Mouse (Mus musculus) neural tube, embryonic 15.5 days (tissue): Measurements from ENCODE around the gene Fubp3. TPM values are rescaled to one million over a fixed set of nuclear protein-coding genes. Genes with fewer than 3 reads are reported as not detected.
A peak's percentile ranks its signal among the peaks of the same experiment; 100 is the strongest.
"Not testable (repeated sequence)": the region's sequence is repeated elsewhere in the genome, so short reads cannot be mapped to it uniquely, and the experiment has no call there.

Experiments used
- ATAC-seq: fragments of 200-750 bp; cut with Nextera tagmentation; 2 replicates; pipeline ENCODE4 v1.8.0; 2017; ENCODE audit warnings: mild to moderate bottlenecking, moderate TSS enrichment, moderate library complexity; ENCODE audit not compliant: low FRiP score
- H3K27ac ChIP-seq: fragments of 300-500 bp; sonication (generic); replicated peaks from 2 replicates; pipeline ENCODE4 v1.5.1; 2015; ENCODE audit warnings: mild to moderate bottlenecking, inconsistent platforms
- H3K27me3 ChIP-seq: fragments of 300-500 bp; sonication (generic); replicated peaks from 2 replicates; pipeline ENCODE4 v1.6.1; 2015; ENCODE audit warnings: inconsistent platforms
- H3K36me3 ChIP-seq: fragments of 300-500 bp; sonication (generic); 2 replicates; pipeline ENCODE4 v1.6.1; 2015; ENCODE audit warnings: inconsistent platforms
- H3K4me1 ChIP-seq: fragments of 300-500 bp; sonication (generic); 2 replicates; pipeline ENCODE4 v1.6.1; 2015; ENCODE audit warnings: inconsistent platforms
- H3K4me2 ChIP-seq: fragments of 300-500 bp; sonication (generic); 2 replicates; pipeline ENCODE4 v1.6.1; 2015; ENCODE audit warnings: inconsistent platforms, mild to moderate bottlenecking, moderate library complexity
- H3K4me3 ChIP-seq: fragments of 300-500 bp; sonication (generic); replicated peaks from 2 replicates; pipeline ENCODE4 v1.5.1; 2015; ENCODE audit warnings: mild to moderate bottlenecking, inconsistent platforms
- H3K9ac ChIP-seq: fragments of 300-500 bp; sonication (generic); replicated peaks from 2 replicates; pipeline ENCODE4 v1.6.1; 2015; ENCODE audit warnings: mild to moderate bottlenecking, inconsistent platforms
- H3K9me3 ChIP-seq: fragments of 300-500 bp; sonication (generic); replicated peaks from 2 replicates; pipeline ENCODE4 v1.6.1; 2016; ENCODE audit warnings: inconsistent platforms
- WGBS: fragments of 180-500 bp; shearing (Covaris S2); methylation state at CpG from one replicate; pipeline ENCODE4 v1.1.7; 2015; ENCODE audit warnings: mixed read lengths; 5-methylcytosine and 5-hydroxymethylcytosine counted together
- polyA plus RNA-seq: library from polyadenylated mRNA; unstranded; fragments of >200 nt; fragmentation: Nextera tagmentation; extraction: Ambion mirVana; gene quantifications from 2 replicates; pipeline ENCODE4 v1.2.1, GENCODE M21; 2015

Gene Fubp3
- polyA plus RNA-seq = 44.9 and 51.3 TPM in 2 replicates

GRCm38 (mm10) chr2:31572051-31572914 lies at the start of gene Fubp3:
TSS of gene Fubp3 (plus strand) at chr2:31572651.
- Histone ChIP-seq H3K4me3 (peak within 1 kb of the TSS; percentile 100), H3K9ac (peak within 1 kb of the TSS; percentile 98), H3K4me1 (peaks cover 20% of the 10 kb centered on the region), H3K4me2 (peak within 1 kb of the TSS; percentile 95), H3K27me3 (peaks cover 19% of the 10 kb centered on the region), H3K27ac (peak within 1 kb of the TSS; percentile 90), H3K36me3 (0 out of 2 replicates have a peak, but pooled peaks cover 2% of the 10 kb centered on the region), H3K9me3 (no peaks in the 10 kb centered on the region)
- WGBS = under 1% methylated on average over 49 of the region's 51 CpGs
- ATAC-seq = peak; percentile 99

DNA sequence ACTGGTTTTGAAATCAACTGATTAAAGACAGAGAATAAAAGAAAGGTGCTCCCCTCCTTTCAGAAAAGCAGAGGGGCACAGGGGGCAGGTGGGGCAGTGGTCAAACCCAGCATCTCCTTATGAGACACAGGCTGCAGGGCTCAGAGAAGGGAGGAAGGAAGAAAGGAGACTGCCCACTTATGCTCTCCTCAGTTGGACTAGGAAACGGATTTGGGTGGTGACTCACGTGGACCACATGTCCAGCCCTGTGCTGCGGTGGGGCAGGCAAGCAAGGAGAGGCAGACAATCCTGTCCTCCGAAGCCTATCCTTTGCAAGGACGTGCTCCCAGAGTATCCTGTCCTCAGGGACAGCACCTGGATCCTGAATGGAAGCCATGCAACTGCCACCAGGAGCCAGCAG lies 47.8 kb upstream of the Fubp3 start:
- Histone ChIP-seq H3K4me1 (0 out of 2 replicates have a peak, but pooled peaks cover 6% of the 10 kb centered on the region), H3K36me3 (no peaks in the 10 kb centered on the region), H3K9ac (no peak overlapping the region), H3K27me3 (peaks cover 39% of the 10 kb centered on the region), H3K9me3 (no peaks in the 10 kb centered on the region), H3K27ac (no peak overlapping the region), H3K4me3 (no peak overlapping the region), H3K4me2 (no peak overlapping the region)
- 89% methylated on average over 5 of the region's 5 CpGs for WGBS
- ATAC-seq = no peak

GRCm38 (mm10) chr2:31525778-31526177 lies 46.7 kb upstream of the Fubp3 start:
- no peaks in the 10 kb centered on the region for H3K4me1 ChIP-seq
- no peaks in the 10 kb centered on the region for H3K9me3 ChIP-seq
- no peak overlapping the region for H3K4me2 ChIP-seq
- H3K27me3 ChIP-seq = peaks cover 39% of the 10 kb centered on the region
- WGBS = 28% methylated on average over 10 of the region's 10 CpGs
- H3K4me3 ChIP-seq = no peak overlapping the region
- no peak overlapping the region for H3K9ac ChIP-seq
- no peak overlapping the region for H3K27ac ChIP-seq
- H3K36me3 ChIP-seq = no peaks in the 10 kb centered on the region
- no peak for ATAC-seq

- Histone ChIP-seq H3K27ac (no peak overlapping the region), H3K4me2 (no peak overlapping the region), H3K4me1 (no peaks in the 10 kb centered on the region), H3K4me3 (no peak overlapping the region), H3K27me3 (peaks cover 24% of the 10 kb centered on the region), H3K9me3 (no peaks in the 10 kb centered on the region), H3K36me3 (no peaks in the 10 kb centered on the region), H3K9ac (no peak overlapping the region)
- WGBS = 62% methylated on average over 5 of the region's 5 CpGs
- ATAC-seq = no peak
Measured at GRCm38 (mm10) chr2:31530201-31530600, 42.2 kb upstream of the Fubp3 start.

- Histone ChIP-seq H3K4me1 (no peaks in the 10 kb centered on the region), H3K27ac (no peak overlapping the region), H3K9ac (no peak overlapping the region), H3K4me2 (no peak overlapping the region), H3K9me3 (no peaks in the 10 kb centered on the region), H3K4me3 (no peak overlapping the region), H3K27me3 (peaks cover 8% of the 10 kb centered on the region; the same call in 1 of the 2 replicates), H3K36me3 (no peaks in the 10 kb centered on the region)
- WGBS = 51% methylated on average over 5 of the region's 5 CpGs
- no peak for ATAC-seq
Measured at GRCm38 (mm10) chr2:31537054-31537453, 35.4 kb upstream of the Fubp3 start.

GRCm38 (mm10) chr2:31538745-31539144 lies 33.7 kb upstream of the Fubp3 start:
- no peak for ATAC-seq
- Histone ChIP-seq H3K4me2 (no peak overlapping the region), H3K4me3 (no peak overlapping the region), H3K9ac (no peak overlapping the region), H3K36me3 (no peaks in the 10 kb centered on the region), H3K27me3 (peaks cover 12% of the 10 kb centered on the region), H3K4me1 (no peaks in the 10 kb centered on the region), H3K27ac (no peak overlapping the region), H3K9me3 (no peaks in the 10 kb centered on the region)
- 81% methylated on average over 5 of the region's 5 CpGs for WGBS

DNA sequence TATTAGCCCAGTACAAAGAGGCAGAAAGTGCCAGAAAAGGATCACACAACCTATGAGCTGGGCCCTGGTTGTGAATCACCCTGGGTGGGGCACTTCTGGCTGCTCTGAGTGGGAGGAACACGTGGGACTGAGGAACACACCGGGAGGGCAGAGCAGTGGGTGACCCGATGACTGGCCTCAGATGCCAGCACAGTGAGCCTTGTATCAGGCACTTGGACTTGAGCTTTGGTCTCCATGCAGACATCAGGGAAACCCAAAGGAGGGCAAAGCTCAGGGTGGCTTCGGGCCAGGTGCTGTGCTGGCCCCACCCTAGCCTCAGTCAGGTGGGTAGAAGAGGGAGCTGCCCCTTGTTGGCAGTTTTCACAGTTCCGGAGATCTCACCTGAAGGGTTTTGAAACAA lies 30.9 kb upstream of the Fubp3 start:
- no peak for ATAC-seq
- H3K9ac ChIP-seq = no peak overlapping the region
- no peak overlapping the region for H3K4me3 ChIP-seq
- H3K4me2 ChIP-seq = no peak overlapping the region
- no peaks in the 10 kb centered on the region for H3K36me3 ChIP-seq
- no peaks in the 10 kb centered on the region for H3K4me1 ChIP-seq
- H3K9me3 ChIP-seq = no peaks in the 10 kb centered on the region
- peaks cover 22% of the 10 kb centered on the region for H3K27me3 ChIP-seq
- WGBS = 86% methylated on average over 5 of the region's 5 CpGs
- no peak overlapping the region for H3K27ac ChIP-seq

DNA sequence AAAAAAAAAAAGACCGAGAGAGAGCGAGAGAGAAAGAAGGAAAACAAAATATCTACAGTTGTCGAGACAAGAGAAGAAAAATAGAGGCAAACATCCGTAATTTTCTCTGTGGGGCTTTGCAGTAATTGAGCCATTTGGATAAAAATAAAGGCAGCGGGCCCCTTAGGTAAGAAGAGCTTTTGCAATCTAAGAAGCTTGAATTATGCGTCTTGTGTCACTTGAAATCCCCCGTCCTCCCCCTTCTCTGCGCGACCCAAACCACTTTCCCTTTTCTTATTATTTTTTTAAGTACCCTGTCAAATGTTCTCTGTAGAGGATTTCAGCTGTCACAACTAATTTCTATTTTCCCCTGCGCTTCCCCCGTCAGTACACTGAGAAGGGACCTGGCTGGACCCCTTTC lies 24.7 kb upstream of the Fubp3 start:
- Histone ChIP-seq H3K27ac (no peak overlapping the region), H3K27me3 (peaks cover 10% of the 10 kb centered on the region), H3K36me3 (no peaks in the 10 kb centered on the region), H3K4me2 (no peak overlapping the region), H3K4me1 (no peaks in the 10 kb centered on the region), H3K4me3 (no peak overlapping the region), H3K9ac (no peak overlapping the region), H3K9me3 (no peaks in the 10 kb centered on the region)
- ATAC-seq = no peak
- 61% methylated on average over 11 of the region's 11 CpGs for WGBS

GRCm38 (mm10) chr2:31550503-31550902 lies 21.9 kb upstream of the Fubp3 start:
- Histone ChIP-seq H3K4me3 (no peak overlapping the region), H3K27me3 (peaks cover 9% of the 10 kb centered on the region), H3K9me3 (no peaks in the 10 kb centered on the region), H3K27ac (no peak overlapping the region), H3K9ac (no peak overlapping the region), H3K36me3 (no peaks in the 10 kb centered on the region), H3K4me1 (no peaks in the 10 kb centered on the region), H3K4me2 (no peak overlapping the region)
- ATAC-seq = no peak
- WGBS = 73% methylated on average over 3 of the region's 3 CpGs

GRCm38 (mm10) chr2:31551351-31551750 lies 21.1 kb upstream of the Fubp3 start:
- H3K27me3 ChIP-seq, ATAC-seq, H3K27ac ChIP-seq, H3K4me3 ChIP-seq, H3K9ac ChIP-seq, H3K4me2 ChIP-seq, H3K4me1 ChIP-seq, H3K9me3 ChIP-seq, H3K36me3 ChIP-seq: not testable (repeated sequence)
- WGBS = 87% methylated on average over 3 of the region's 3 CpGs

- H3K4me3 ChIP-seq = no peak overlapping the region
- H3K36me3 ChIP-seq = no peaks in the 10 kb centered on the region
- H3K27ac ChIP-seq = no peak overlapping the region
- ATAC-seq = no peak
- no peaks in the 10 kb centered on the region for H3K4me1 ChIP-seq
- no peaks in the 10 kb centered on the region for H3K27me3 ChIP-seq
- no peaks in the 10 kb centered on the region for H3K9me3 ChIP-seq
- H3K9ac ChIP-seq = no peak overlapping the region
- WGBS = 86% methylated on average over 10 of the region's 10 CpGs
- H3K4me2 ChIP-seq = no peak overlapping the region
Measured at GRCm38 (mm10) chr2:31551971-31552370, 20.5 kb upstream of the Fubp3 start.

- no peaks in the 10 kb centered on the region for H3K4me1 ChIP-seq
- 85% methylated on average over 5 of the region's 5 CpGs for WGBS
- no peaks in the 10 kb centered on the region for H3K9me3 ChIP-seq
- no peaks in the 10 kb centered on the region for H3K36me3 ChIP-seq
- no peak overlapping the region for H3K4me3 ChIP-seq
- H3K27ac ChIP-seq = no peak overlapping the region
- H3K27me3 ChIP-seq = no peaks in the 10 kb centered on the region
- no peak overlapping the region for H3K4me2 ChIP-seq
- H3K9ac ChIP-seq = no peak overlapping the region
- no peak for ATAC-seq
Measured at GRCm38 (mm10) chr2:31554619-31555018, 17.8 kb upstream of the Fubp3 start.
